Mouse (Mus musculus) kidney, postnatal 36 days (tissue): ENCODE measurements at regions not wholly inside any gene's neighbourhood (a gene's known extent, or its start where the extent isn't known, plus 50 kb on each side); places are given as distances from the start of the nearest gene placed in this dataset.
A peak's percentile ranks its signal among the peaks of the same experiment; 100 is the strongest.

Experiments used
- DNase-seq, 2 experiments: peaks; one replicate each; pipeline ENCODE4 v3.0.0; 2021 to 2022; ENCODE audit warnings: mixed read lengths in 2 of 2

GRCm38 (mm10) chr1:144316251-144316650 lies 67.2 kb upstream of the Rgs1 start:
- no peak for DNase-seq

- DNase-seq, result no peak
These were observed 65.3 kb upstream of the Rgs1 start for GRCm38 (mm10) chr1:144314382-144314781.

GRCm38 (mm10) chr1:144313318-144313717 lies 64.3 kb upstream of the Rgs1 start:
- DNase-seq, result peak in 1 of 2 experiments; percentile 2

- DNase-seq, result no peak
These were observed 60.9 kb upstream of the Rgs1 start for GRCm38 (mm10) chr1:144309901-144310300.

GRCm38 (mm10) chr1:144308313-144308712 lies 59.3 kb upstream of the Rgs1 start:
- DNase-seq, result no peak

GRCm38 (mm10) chr1:144307854-144308285 lies 58.8 kb upstream of the Rgs1 start:
- no peak for DNase-seq

- no peak for DNase-seq
These were observed 58.2 kb upstream of the Rgs1 start for GRCm38 (mm10) chr1:144307017-144307853.

GRCm38 (mm10) chr1:144306284-144306683 lies 57.2 kb upstream of the Rgs1 start:
- no peak for DNase-seq

- DNase-seq, result no peak
These were observed 51.6 kb upstream of the Rgs1 start for GRCm38 (mm10) chr1:144300670-144301069.
